Mouse (Mus musculus) cerebellum, postnatal 4 days (tissue): ENCODE data around the gene Nadk.
A peak's percentile ranks its signal among the peaks of the same experiment; 100 is the strongest.
"Not testable (repeated sequence)": the region's sequence is repeated elsewhere in the genome, so short reads cannot be mapped to it uniquely, and the experiment has no call there.

Experiments
- DNase-seq, 2 experiments: peaks; one replicate each; pipeline ENCODE4 v3.0.0; 2022; ENCODE audit warnings: low spot score in 2 of 2, mixed read lengths in 1 of 2

Nadk gene

DNA sequence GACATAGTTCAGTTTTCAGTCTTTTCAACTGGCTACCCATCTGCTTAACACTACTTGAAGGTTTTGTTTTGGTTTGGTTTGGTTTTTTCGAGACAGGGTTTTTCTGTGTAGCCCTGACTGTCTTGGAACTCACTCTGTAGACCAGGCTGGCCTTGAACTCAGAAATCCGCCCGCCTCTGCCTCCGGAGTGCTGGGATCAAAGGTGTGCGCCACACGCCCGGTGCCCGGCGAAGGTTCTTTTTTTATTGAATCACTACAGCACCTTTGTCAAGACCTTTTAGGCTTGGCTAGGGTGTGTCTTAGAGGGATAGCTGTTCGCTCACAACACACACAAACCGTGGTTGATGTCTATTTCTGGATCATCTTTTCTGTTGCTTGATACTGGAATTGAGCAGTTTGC is 8.1 kb downstream of the Nadk start:
- not testable (repeated sequence) for DNase-seq

DNA sequence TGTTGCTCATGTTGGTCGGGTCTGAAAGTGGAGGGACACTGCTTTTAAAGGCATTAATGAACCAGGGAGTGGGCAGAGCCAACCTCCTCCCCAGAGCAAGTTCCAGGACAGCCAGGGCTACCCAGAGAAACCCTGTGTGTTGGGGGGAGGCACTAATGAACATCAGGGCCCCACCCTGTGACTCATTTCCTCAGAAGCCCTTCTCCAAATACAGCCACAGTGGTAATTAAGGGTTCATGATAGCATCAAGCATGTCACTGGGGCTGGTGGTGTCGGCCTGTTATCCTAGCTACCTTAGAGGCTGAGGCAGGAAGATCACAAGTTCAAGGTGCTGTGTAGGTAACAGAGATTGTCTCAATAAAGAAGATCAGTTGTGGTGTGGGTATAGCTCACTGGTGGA is 9.3 kb downstream of the Nadk start:
- DNase-seq, result no peak

DNA sequence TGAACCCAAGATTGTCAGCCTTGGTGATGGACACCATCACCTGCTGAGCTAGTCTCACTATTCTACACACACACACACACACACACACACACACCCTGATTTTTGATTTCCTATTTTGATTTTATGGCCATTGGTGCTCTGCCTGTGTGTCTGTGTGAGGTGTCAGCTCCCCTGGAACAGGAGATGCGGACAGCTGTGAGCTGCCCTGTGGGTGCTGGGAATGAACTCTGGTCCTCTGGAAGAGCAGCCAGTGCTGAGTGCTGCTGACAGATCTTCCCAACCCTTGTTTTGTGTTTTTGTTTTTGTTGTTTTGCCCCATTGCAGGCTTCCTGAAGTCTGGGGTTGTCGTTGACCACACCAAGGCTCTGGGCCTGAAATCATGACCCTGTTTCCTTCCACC is 11.0 kb downstream of the Nadk start:
- DNase-seq, result no peak

DNA sequence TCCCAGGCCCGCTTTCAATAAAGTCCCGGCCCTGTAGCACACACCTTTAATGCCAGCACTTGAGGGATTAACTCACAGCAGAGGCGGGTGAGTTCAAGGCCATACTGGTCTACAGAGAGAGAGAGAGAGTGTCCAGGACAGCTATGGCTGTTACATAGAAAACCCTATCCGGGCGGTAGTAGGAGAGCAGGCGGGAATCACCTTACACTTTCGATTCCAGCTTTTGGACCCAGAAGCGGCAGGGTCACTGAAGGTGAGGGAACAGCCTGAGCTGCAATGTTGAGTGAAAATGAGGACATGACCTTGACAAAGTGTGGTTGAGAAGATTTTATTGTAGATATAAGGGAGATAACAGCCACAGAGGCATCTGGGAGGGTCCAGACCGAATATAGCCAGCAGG is 11.7 kb downstream of the Nadk start:
- no peak for DNase-seq

DNA sequence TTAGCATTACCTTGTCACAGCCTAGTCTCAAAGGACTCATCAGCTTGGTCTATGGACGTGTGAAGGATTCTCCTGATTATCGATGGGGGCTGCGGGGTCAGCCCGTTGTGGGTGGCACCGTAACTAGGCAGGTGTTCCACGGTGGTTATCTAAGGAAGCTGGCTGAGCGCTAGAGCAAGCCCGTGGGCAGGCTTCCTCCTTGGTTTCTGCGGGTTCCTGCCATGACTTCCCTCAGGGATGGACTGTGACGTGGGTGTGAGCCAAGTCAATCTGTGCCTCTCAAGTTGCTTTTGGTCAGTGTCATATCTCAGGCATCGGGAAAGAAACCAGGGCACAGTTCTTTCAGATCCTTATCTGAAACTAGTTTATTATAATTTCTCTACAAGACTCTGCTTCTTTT is 12.8 kb downstream of the Nadk start:
- DNase-seq, result no peak

GRCm38 (mm10) chr4:155575521-155575920 is 13.3 kb downstream of the Nadk start:
- DNase-seq, result no peak

DNA sequence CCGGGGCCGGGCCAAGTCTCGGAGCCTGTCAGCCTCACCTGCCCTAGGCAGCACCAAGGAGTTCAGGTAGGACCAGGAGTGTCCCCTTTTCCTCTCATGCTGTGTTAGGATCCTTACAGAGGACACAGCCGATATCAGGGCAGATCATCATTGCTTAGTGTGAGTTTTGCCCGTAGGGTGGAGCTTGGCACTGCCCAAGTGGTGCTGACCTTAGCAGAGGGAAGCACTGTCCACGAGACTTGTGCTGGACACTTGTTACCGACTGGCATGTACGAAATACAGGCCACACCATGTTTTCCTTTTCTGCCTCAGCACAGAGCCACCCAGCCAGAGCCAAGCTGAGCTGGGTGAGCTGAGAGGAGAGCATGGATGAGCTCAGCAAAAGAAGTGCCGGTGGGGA is 15.0 kb downstream of the Nadk start:
- no peak for DNase-seq

DNA sequence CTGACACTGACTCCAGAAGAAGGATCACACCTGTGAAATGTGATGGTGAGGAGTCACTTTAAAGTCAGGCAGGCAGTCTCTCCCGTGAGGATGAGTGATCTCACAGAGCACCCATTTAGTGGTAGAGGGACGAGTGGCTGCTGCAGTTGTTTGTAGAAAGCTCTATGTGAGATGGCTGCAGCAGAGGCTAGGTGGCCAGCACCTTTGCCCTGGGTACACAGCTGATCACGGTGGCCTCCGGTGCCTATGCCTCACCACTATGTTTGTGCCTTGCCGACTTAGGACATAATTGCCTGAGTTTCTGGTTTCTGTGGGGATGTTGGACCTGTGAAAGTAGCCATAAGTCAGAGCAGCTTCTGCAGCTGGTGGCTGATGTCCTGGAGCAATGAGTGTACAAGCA is 15.6 kb downstream of the Nadk start:
- no peak for DNase-seq

DNA sequence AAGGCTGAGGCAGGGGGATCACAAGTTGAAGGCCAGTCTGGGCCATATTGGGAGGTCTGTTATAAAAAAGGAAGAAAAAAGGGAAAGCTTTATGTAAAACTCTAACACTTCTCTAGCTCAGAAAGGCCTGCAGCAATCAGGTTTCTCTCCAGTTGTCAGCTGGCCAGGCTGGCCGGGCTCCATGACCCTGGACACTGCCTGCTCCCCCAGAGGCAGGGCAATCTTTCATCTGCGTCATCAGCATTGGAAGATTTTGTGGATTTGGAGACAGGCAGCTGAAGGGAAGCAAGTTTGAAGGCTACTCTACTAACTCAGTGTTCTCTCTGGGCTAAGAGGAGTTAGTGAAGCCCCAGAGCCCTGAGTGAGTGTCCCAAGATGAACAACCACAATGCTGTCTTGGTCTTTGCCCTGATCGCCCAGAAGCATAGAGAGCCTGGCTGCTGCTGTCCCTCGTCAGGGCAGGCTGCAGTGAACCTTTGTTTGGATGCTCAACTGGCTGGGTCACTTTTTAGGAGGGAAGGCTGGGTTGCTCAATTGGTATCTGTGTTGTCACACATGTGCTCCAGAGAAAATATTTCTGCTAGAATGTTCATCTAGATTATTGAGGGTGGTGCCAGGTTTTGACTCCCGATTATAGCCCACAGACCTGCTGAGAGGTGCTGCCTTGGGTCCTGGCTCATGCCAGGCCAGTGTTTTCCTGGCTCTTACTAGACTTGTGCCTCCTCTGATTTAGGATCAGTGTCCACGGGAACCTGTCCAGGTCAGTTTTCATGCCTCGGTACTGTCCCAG is 16.4 kb downstream of the Nadk start:
- DNase-seq, result no peak

DNA sequence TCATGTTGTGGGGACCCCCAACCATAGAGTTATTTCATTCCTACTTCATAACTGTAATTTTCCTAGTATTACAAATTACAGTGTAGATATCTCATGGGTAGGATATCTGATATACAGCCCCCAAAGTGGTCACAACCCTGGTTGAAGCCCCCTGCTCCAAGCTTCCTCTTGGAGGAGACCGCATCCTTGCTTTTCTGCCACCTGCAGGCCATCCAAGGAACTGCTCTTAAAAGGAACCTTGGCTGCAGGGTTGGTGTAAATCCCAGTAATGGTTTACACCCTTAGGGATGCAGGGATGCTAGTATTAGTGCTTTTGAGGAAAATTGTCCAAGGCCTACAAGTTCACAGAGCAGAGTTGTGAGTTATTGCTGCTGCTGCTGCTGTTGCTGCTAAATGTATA is 18.2 kb downstream of the Nadk start:
- DNase-seq, result peak; percentile 43 to 67

GRCm38 (mm10) chr4:155582279-155582905 is 20.2 kb downstream of the Nadk start:
- DNase-seq, result no peak

- no peak for DNase-seq
Observed at GRCm38 (mm10) chr4:155589356-155589755, 27.2 kb downstream of the Nadk start.

DNA sequence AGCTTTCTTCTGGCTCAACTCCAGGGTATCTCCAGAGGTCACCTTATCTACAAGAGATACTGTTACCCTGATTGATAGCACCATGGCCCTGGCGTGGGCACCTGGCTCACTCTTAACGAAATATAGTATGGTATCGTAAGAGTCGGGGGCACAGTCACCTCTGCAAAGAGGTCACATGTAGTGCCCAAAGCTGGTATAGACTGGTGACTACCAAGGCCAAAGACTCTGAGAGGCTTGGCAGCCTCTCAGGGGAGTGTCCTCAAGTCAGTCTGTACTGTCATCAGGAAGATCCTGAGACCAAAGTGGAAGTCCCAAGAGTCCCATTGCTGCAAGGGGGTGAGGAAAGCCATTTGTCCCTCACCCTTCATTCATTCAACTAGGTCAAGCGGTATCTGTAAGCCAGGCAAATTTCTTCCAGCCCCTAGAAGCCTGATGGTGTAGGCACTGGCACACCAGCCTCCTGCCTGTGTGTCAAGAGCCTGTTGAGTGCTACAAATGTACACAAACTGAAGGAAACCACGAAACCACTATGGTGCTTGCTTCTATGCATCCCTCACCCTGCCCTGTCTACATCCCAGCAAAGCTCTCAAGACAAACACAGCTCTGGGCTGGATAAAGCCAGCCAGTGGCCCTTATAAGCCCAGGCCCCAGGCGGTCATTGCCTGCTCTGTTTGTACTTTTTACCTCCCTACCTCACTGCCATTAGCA is 29.0 kb downstream of the Nadk start:
- DNase-seq, result no peak

GRCm38 (mm10) chr4:155593780-155594179 is 31.6 kb downstream of the Nadk start:
- DNase-seq, result no peak

GRCm38 (mm10) chr4:155595777-155596176 is 33.6 kb downstream of the Nadk start:
- no peak for DNase-seq

DNA sequence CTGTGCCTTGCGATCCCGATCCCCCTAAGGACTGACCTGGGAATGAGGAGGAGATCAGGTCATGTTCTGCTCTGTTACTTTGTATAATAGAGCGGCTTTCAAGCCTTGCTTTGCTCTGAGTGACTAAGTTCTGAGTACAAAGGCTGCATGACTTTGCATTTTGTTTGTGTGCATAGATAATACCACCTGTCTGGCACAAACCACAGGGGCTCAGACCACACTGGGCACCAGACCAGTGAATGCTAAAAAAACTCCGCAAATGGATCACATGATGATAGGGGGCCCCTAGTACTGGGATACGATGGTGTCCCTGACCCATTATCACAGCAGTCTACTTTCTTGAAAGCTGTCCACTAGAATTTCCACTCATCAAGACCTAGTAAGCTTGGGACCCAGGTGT is 34.4 kb downstream of the Nadk start:
- no peak for DNase-seq

- no peak for DNase-seq
Observed at GRCm38 (mm10) chr4:155598536-155598935, 36.4 kb downstream of the Nadk start.

GRCm38 (mm10) chr4:155599901-155600825 is 38.0 kb downstream of the Nadk start:
- no peak for DNase-seq

DNA sequence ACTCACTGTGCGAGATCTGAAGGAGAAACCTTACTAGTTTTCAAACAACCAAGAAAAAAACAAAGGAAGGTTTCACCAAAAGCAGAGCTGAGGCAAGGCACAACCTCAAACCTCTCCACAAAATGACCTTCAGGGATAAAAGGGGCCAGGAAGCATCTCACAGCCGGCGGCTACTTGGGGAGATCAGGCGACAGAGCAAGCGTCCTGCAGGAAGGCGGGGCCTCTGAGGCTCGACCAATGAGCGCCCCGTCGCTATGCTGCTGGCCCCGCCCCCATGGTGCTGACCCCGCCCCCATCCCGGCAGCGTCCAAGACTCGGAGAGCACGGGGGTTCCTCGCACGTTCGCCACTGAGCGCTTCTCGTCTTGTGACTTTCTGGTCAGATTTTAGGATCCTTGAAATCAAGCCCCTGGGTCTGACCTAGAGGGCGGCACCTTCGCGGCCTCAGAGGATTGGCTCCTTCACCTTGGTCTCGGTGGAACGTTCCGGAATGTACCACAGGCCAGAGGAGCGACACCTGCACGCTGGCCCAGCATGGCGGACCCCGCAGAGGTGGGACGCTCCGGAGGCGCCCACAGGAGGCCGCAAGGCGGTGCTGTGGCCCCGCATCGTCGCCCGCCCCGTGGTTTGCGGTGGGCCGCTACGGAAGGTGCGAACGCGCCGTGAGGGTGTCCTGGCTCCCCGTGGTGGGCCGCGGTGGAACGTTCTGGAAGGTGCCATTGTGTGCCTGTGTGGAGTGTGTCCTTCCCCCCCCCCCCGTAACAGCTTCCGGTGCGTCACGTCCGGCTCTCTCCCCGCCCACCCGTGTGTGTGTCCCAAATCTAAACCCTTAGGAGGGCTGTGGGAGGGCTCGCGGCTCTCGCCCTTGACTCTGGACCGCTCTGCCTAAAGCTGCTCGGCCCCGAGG is 39.2 kb downstream of the Nadk start, which contains the start of gene Slc35e2:
Slc35e2 (plus strand) TSS at position 326 of the 906 bp plus-strand sequence.
- DNase-seq, result peak; percentile 84 to 98

DNA sequence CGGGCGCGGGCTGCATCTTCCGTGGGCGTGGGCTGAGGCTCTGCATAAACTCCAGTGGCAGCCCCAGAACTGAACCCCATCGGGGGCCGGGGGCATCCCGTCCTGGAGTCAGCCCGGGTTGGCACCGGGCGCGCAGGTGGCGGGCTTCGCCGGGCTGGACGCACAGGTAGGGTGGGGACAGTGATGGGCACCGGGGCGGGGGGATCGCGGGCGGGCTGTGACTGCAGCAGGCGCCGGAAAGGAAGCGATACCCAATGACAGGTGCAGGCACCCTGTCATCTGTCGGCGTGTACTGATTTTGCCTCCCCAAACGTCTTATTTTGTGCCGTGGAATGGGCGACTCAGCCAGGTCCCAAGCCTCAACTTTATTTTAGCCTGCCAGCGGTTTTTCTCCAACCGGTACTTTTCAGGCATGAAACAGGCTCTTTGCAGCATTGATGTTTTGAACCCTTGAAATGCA is 39.8 kb downstream of the Nadk start:
- DNase-seq, result no peak

- no peak for DNase-seq
Observed at GRCm38 (mm10) chr4:155602753-155603152, 40.6 kb downstream of the Nadk start.
